Mouse (Mus musculus) hindbrain, embryonic 12.5 days (tissue): ENCODE results near the gene Zbtb8os. TPM values are rescaled to one million over a fixed set of nuclear protein-coding genes. Genes with fewer than 3 reads are reported as not detected.

ENCODE experiments used
- ATAC-seq: fragments of 200-750 bp; cut with Nextera tagmentation; 2 replicates; pipeline ENCODE4 v1.8.0; 2017; ENCODE audit warnings: moderate TSS enrichment; ENCODE audit not compliant: low FRiP score
- H3K27ac ChIP-seq: fragments of 300-500 bp; sonication (generic); 2 replicates; pipeline ENCODE4 v1.5.1; 2016; ENCODE audit warnings: mild to moderate bottlenecking
- H3K27me3 ChIP-seq: fragments of 300-500 bp; sonication (generic); 2 replicates; pipeline ENCODE4 v1.6.1; 2016; ENCODE audit warnings: mild to moderate bottlenecking
- H3K36me3 ChIP-seq: fragments of 300-500 bp; sonication (generic); 2 replicates; pipeline ENCODE4 v1.6.1; 2016; ENCODE audit warnings: mild to moderate bottlenecking
- H3K4me1 ChIP-seq: fragments of 300-500 bp; sonication (generic); 2 replicates; pipeline ENCODE4 v1.6.1; 2016
- H3K4me2 ChIP-seq: fragments of 300-500 bp; sonication (generic); replicated peaks from 2 replicates; pipeline ENCODE4 v1.6.1; 2016; ENCODE audit warnings: mild to moderate bottlenecking
- H3K4me3 ChIP-seq: fragments of 300-500 bp; sonication (generic); 2 replicates; pipeline ENCODE4 v1.5.1; 2016; ENCODE audit warnings: mild to moderate bottlenecking
- H3K9ac ChIP-seq: fragments of 300-500 bp; sonication (generic); 2 replicates; pipeline ENCODE4 v1.6.1; 2016; ENCODE audit warnings: mild to moderate bottlenecking, moderate library complexity
- H3K9me3 ChIP-seq: fragments of 300-500 bp; sonication (generic); replicated peaks from 2 replicates; pipeline ENCODE4 v1.6.1; 2016; ENCODE audit warnings: mild to moderate bottlenecking
- WGBS: fragments of 180-500 bp; shearing (Covaris S2); methylation state at CpG from one replicate; pipeline ENCODE4 v1.1.7; 2016; 5-methylcytosine and 5-hydroxymethylcytosine counted together
- polyA plus RNA-seq: library from polyadenylated mRNA; unstranded; fragments of >200 nt; fragmentation: Nextera tagmentation; extraction: Ambion mirVana; gene quantifications from 2 replicates; pipeline ENCODE4 v1.2.1, GENCODE M21; 2016

The Zbtb8os gene
- polyA plus RNA-seq, 1 experiment from 2014 or later: 33.8 TPM

- H3K4me1 ChIP-seq: no peaks in the 10 kb centered on the region
- no peaks in the 10 kb centered on the region for H3K36me3 ChIP-seq
- H3K9me3 ChIP-seq: no peaks in the 10 kb centered on the region
- H3K9ac ChIP-seq: no peak overlapping the region
- peaks cover 6% of the 10 kb centered on the region for H3K27me3 ChIP-seq
- 94% methylated on average over 2 of the region's 2 CpGs for WGBS
- no peak for ATAC-seq
- no peak overlapping the region for H3K4me2 ChIP-seq
- no peak overlapping the region for H3K27ac ChIP-seq
- no peak overlapping the region for H3K4me3 ChIP-seq
These were observed 47.0 kb downstream of the Zbtb8os start for GRCm38 (mm10) chr4:129382488-129382887.

- Histone ChIP-seq H3K9ac (no peak overlapping the region), H3K4me3 (no peak overlapping the region), H3K4me2 (no peak overlapping the region), H3K36me3 (no peaks in the 10 kb centered on the region), H3K27me3 (peaks cover 6% of the 10 kb centered on the region), H3K27ac (no peak overlapping the region), H3K4me1 (peaks cover 4% of the 10 kb centered on the region), H3K9me3 (no peaks in the 10 kb centered on the region)
- no peak for ATAC-seq
- WGBS: 94% methylated on average over 3 of the region's 3 CpGs
These were observed 48.1 kb downstream of the Zbtb8os start for GRCm38 (mm10) chr4:129383586-129383985.

GRCm38 (mm10) chr4:129384440-129384839 lies 48.9 kb downstream of the Zbtb8os start:
- no peaks in the 10 kb centered on the region for H3K36me3 ChIP-seq
- WGBS: 44% methylated on average over 6 of the region's 6 CpGs
- H3K27me3 ChIP-seq: no peaks in the 10 kb centered on the region
- no peaks in the 10 kb centered on the region for H3K9me3 ChIP-seq
- no peak overlapping the region for H3K4me3 ChIP-seq
- no peak overlapping the region for H3K4me2 ChIP-seq
- ATAC-seq: no peak
- H3K4me1 ChIP-seq: peaks cover 4% of the 10 kb centered on the region
- H3K9ac ChIP-seq: no peak overlapping the region
- H3K27ac ChIP-seq: no peak overlapping the region

- Histone ChIP-seq H3K4me2 (no peak overlapping the region), H3K27me3 (no peaks in the 10 kb centered on the region), H3K4me1 (peaks cover 4% of the 10 kb centered on the region), H3K27ac (no peak overlapping the region), H3K9me3 (no peaks in the 10 kb centered on the region), H3K9ac (no peak overlapping the region), H3K36me3 (no peaks in the 10 kb centered on the region), H3K4me3 (no peak overlapping the region)
- ATAC-seq: no peak
- 91% methylated on average over 11 of the region's 11 CpGs for WGBS
These were observed 50.2 kb downstream of the Zbtb8os start for GRCm38 (mm10) chr4:129385685-129386084.

GRCm38 (mm10) chr4:129386269-129386946 lies 50.9 kb downstream of the Zbtb8os start:
- ATAC-seq: no peak
- no peak overlapping the region for H3K9ac ChIP-seq
- 94% methylated on average over 8 of the region's 8 CpGs for WGBS
- peaks cover 4% of the 10 kb centered on the region for H3K4me1 ChIP-seq
- no peak overlapping the region for H3K27ac ChIP-seq
- H3K27me3 ChIP-seq: no peaks in the 10 kb centered on the region
- no peak overlapping the region for H3K4me3 ChIP-seq
- H3K9me3 ChIP-seq: no peaks in the 10 kb centered on the region
- H3K36me3 ChIP-seq: no peaks in the 10 kb centered on the region
- H3K4me2 ChIP-seq: no peak overlapping the region

- H3K36me3 ChIP-seq: no peaks in the 10 kb centered on the region
- no peaks in the 10 kb centered on the region for H3K27me3 ChIP-seq
- no peak overlapping the region for H3K4me3 ChIP-seq
- no peak overlapping the region for H3K9ac ChIP-seq
- no peak overlapping the region for H3K4me2 ChIP-seq
- no peak for ATAC-seq
- 83% methylated on average over 2 of the region's 2 CpGs for WGBS
- H3K9me3 ChIP-seq: no peaks in the 10 kb centered on the region
- H3K4me1 ChIP-seq: peaks cover 4% of the 10 kb centered on the region
- no peak overlapping the region for H3K27ac ChIP-seq
These were observed 51.5 kb downstream of the Zbtb8os start for GRCm38 (mm10) chr4:129386989-129387388.

GRCm38 (mm10) chr4:129388404-129388803 lies 52.9 kb downstream of the Zbtb8os start:
- Histone ChIP-seq H3K27me3 (no peaks in the 10 kb centered on the region), H3K27ac (no peak overlapping the region), H3K9me3 (no peaks in the 10 kb centered on the region), H3K36me3 (no peaks in the 10 kb centered on the region), H3K4me1 (peaks cover 4% of the 10 kb centered on the region), H3K4me2 (no peak overlapping the region), H3K4me3 (no peak overlapping the region), H3K9ac (no peak overlapping the region)
- 59% methylated on average over 5 of the region's 5 CpGs for WGBS
- ATAC-seq: no peak

GRCm38 (mm10) chr4:129390216-129390743 lies 54.8 kb downstream of the Zbtb8os start:
- no peak for ATAC-seq
- 90% methylated on average over 14 of the region's 14 CpGs for WGBS

GRCm38 (mm10) chr4:129390936-129391557 lies 55.6 kb downstream of the Zbtb8os start:
- no peaks in the 10 kb centered on the region for H3K9me3 ChIP-seq
- H3K4me1 ChIP-seq: peaks cover 4% of the 10 kb centered on the region
- H3K4me3 ChIP-seq: no peak overlapping the region
- ATAC-seq: no peak
- 87% methylated on average over 7 of the region's 7 CpGs for WGBS
- H3K27me3 ChIP-seq: no peaks in the 10 kb centered on the region
- H3K4me2 ChIP-seq: no peak overlapping the region
- H3K36me3 ChIP-seq: no peaks in the 10 kb centered on the region
- no peak overlapping the region for H3K27ac ChIP-seq
- no peak overlapping the region for H3K9ac ChIP-seq

More at GRCm38 (mm10) chr4:129390216-129390743, 54.8 kb downstream of the Zbtb8os start:
- Histone ChIP-seq H3K36me3 (no peaks in the 10 kb centered on the region), H3K27me3 (no peaks in the 10 kb centered on the region), H3K27ac (no peak overlapping the region), H3K9ac (no peak overlapping the region), H3K9me3 (no peaks in the 10 kb centered on the region), H3K4me2 (no peak overlapping the region), H3K4me3 (no peak overlapping the region), H3K4me1 (peaks cover 4% of the 10 kb centered on the region)

- Histone ChIP-seq H3K36me3 (no peaks in the 10 kb centered on the region), H3K27me3 (no peaks in the 10 kb centered on the region), H3K9ac (no peak overlapping the region), H3K4me2 (no peak overlapping the region), H3K9me3 (no peaks in the 10 kb centered on the region), H3K4me1 (no peaks in the 10 kb centered on the region; the same call in 1 of the 2 replicates), H3K27ac (no peak overlapping the region), H3K4me3 (no peak overlapping the region)
- ATAC-seq: no peak
- WGBS: 49% methylated on average over 12 of the region's 12 CpGs
These were observed 58.8 kb downstream of the Zbtb8os start for GRCm38 (mm10) chr4:129394089-129394870.

GRCm38 (mm10) chr4:129396960-129397359 lies 61.5 kb downstream of the Zbtb8os start:
- H3K4me1 ChIP-seq: no peaks in the 10 kb centered on the region; the same call in 1 of the 2 replicates
- no peaks in the 10 kb centered on the region for H3K27me3 ChIP-seq
- no peak for ATAC-seq

GRCm38 (mm10) chr4:129399813-129400212 lies 64.3 kb downstream of the Zbtb8os start:
- 79% methylated on average over 4 of the region's 4 CpGs for WGBS
- ATAC-seq: no peak
- no peak overlapping the region for H3K4me3 ChIP-seq
- H3K27me3 ChIP-seq: 0 out of 2 replicates have a peak, but pooled peaks cover 3% of the 10 kb centered on the region
- no peaks in the 10 kb centered on the region for H3K36me3 ChIP-seq
- H3K4me1 ChIP-seq: no peaks in the 10 kb centered on the region
- no peak overlapping the region for H3K4me2 ChIP-seq
- no peaks in the 10 kb centered on the region for H3K9me3 ChIP-seq
- H3K27ac ChIP-seq: no peak overlapping the region
- no peak overlapping the region for H3K9ac ChIP-seq

More at GRCm38 (mm10) chr4:129396960-129397359, 61.5 kb downstream of the Zbtb8os start:
- Histone ChIP-seq H3K4me2 (no peak overlapping the region), H3K27ac (no peak overlapping the region), H3K4me3 (no peak overlapping the region), H3K9me3 (no peaks in the 10 kb centered on the region), H3K36me3 (no peaks in the 10 kb centered on the region), H3K9ac (no peak overlapping the region)
- 89% methylated on average over 3 of the region's 3 CpGs for WGBS
